Mouse (Mus musculus) forebrain, postnatal 0 days (tissue): ENCODE measurements at regions not wholly inside any gene's neighbourhood (a gene's known extent, or its start where the extent isn't known, plus 50 kb on each side); places are given as distances from the start of the nearest gene placed in this dataset.
A peak's percentile ranks its signal among the peaks of the same experiment; 100 is the strongest.

Experiments used
- ATAC-seq: fragments of 200-750 bp; cut with Nextera tagmentation; 2 replicates; pipeline ENCODE4 v1.8.0; 2017; ENCODE audit warnings: mild to moderate bottlenecking, moderate library complexity
- DNase-seq: peaks from one replicate; pipeline ENCODE4 v3.0.0-alpha.2; 2015
- H3K27ac ChIP-seq: fragments of 300-500 bp; sonication (generic); 2 replicates; pipeline ENCODE4 v1.5.1; 2014; ENCODE audit warnings: low read depth, mild to moderate bottlenecking, antibody characterized with exemption, low read length, moderate library complexity, mixed read lengths
- H3K27me3 ChIP-seq: fragments of 300-500 bp; sonication (generic); 2 replicates; pipeline ENCODE4 v1.6.1; 2014; ENCODE audit warnings: mild to moderate bottlenecking, low read length, mixed read lengths; ENCODE audit not compliant: insufficient read depth
- H3K36me3 ChIP-seq: fragments of 300-500 bp; sonication (generic); 2 replicates; pipeline ENCODE4 v1.6.1; 2014; ENCODE audit warnings: mild to moderate bottlenecking, moderate library complexity; ENCODE audit not compliant: insufficient read depth
- H3K4me1 ChIP-seq: fragments of 300-500 bp; sonication (generic); 2 replicates; pipeline ENCODE4 v1.6.1; 2014; ENCODE audit warnings: antibody characterized with exemption; ENCODE audit not compliant: insufficient read depth
- H3K4me2 ChIP-seq: fragments of 300-500 bp; sonication (generic); 2 replicates; pipeline ENCODE4 v1.6.1; 2014; ENCODE audit warnings: low read depth, mild to moderate bottlenecking, moderate library complexity
- H3K4me3 ChIP-seq: fragments of 300-500 bp; sonication (generic); 2 replicates; pipeline ENCODE4 v1.5.1; 2014; ENCODE audit warnings: low read depth, low read length, mixed read lengths
- H3K9ac ChIP-seq: fragments of 300-500 bp; sonication (generic); 2 replicates; pipeline ENCODE4 v1.6.1; 2014; ENCODE audit warnings: mild to moderate bottlenecking
- H3K9me3 ChIP-seq: fragments of 300-500 bp; sonication (generic); 2 replicates; pipeline ENCODE4 v1.6.1; 2016; ENCODE audit warnings: low read length
- CTCF ChIP-seq: sonication (generic); IDR thresholded peaks from 2 replicates; pipeline ENCODE4 v1.5.1; 2016; ENCODE audit warnings: antibody characterized with exemption, control low read depth, low read depth
- WGBS: fragments of 180-500 bp; shearing (Covaris S2); extraction: QIAGEN DNeasy Blood & Tissue Kit; methylation state at CpG from one replicate; pipeline ENCODE4 v1.1.7; 2014; 5-methylcytosine and 5-hydroxymethylcytosine counted together

- no peaks in the 10 kb centered on the region for H3K9me3 ChIP-seq
- no peaks in the 10 kb centered on the region for H3K36me3 ChIP-seq
- 84% methylated on average over 4 of the region's 4 CpGs for WGBS
- no peaks in the 10 kb centered on the region for H3K27me3 ChIP-seq
- TF ChIP-seq CTCF, result no peak
- H3K4me2 ChIP-seq, result no peak overlapping the region
- H3K9ac ChIP-seq, result no peak overlapping the region
- no peak overlapping the region for H3K4me3 ChIP-seq
- H3K27ac ChIP-seq, result no peak overlapping the region
- ATAC-seq, result no peak
- no peak for DNase-seq
- no peaks in the 10 kb centered on the region for H3K4me1 ChIP-seq
Measured at GRCm38 (mm10) chr7:94233653-94234052, 1154.0 kb downstream of the Fam181b start.

GRCm38 (mm10) chr7:94249501-94249900 is 1169.8 kb downstream of the Fam181b start:
- WGBS, result 56% methylated on average over 3 of the region's 3 CpGs
- Histone ChIP-seq H3K4me2 (no peak overlapping the region), H3K4me1 (no peaks in the 10 kb centered on the region), H3K9ac (no peak overlapping the region), H3K4me3 (no peak overlapping the region), H3K27me3 (no peaks in the 10 kb centered on the region), H3K9me3 (no peaks in the 10 kb centered on the region), H3K27ac (no peak overlapping the region), H3K36me3 (no peaks in the 10 kb centered on the region)
- no peak for TF ChIP-seq CTCF
- ATAC-seq, result no peak
- peak; percentile 4 for DNase-seq

DNA sequence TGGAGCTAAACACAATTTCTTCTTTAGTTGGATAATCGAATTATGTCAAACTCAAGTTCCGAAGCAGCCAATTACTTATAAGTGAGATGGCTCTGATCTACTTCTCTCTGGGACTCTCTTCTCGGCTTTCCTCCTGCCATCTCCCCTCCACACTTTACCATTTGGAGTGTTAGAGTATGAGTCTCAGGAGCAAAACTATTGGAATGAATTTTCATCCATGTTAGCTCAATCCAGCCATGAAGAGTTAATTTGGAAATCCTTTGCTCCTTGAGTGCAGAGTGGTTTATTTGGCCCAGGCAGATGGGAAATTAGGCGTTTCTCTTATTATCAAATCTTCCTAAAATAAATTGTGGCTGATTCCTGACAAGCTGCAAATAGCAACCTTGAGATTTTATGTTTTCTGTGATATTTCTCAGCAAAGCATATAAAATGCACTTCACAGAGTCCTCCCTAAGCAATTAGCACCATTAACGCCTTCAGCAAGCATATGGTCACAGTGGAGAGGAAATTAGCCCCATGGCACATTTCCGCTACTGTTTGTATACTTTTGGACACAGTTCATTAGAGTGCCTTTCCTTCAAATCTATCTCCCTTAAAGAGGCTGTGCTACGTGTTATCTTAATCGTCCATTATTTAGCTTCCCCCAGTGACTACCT is 1189.1 kb downstream of the Fam181b start:
- no peaks in the 10 kb centered on the region for H3K36me3 ChIP-seq
- no peak overlapping the region for H3K9ac ChIP-seq
- DNase-seq, result peak; percentile 13
- no peak for TF ChIP-seq CTCF
- no peak for ATAC-seq
- no peaks in the 10 kb centered on the region for H3K27me3 ChIP-seq
- no peak overlapping the region for H3K27ac ChIP-seq
- H3K4me1 ChIP-seq, result no peaks in the 10 kb centered on the region
- WGBS, result 52% methylated on average over 8 of the region's 8 CpGs
- H3K4me2 ChIP-seq, result no peak overlapping the region
- H3K9me3 ChIP-seq, result no peaks in the 10 kb centered on the region
- H3K4me3 ChIP-seq, result no peak overlapping the region

DNA sequence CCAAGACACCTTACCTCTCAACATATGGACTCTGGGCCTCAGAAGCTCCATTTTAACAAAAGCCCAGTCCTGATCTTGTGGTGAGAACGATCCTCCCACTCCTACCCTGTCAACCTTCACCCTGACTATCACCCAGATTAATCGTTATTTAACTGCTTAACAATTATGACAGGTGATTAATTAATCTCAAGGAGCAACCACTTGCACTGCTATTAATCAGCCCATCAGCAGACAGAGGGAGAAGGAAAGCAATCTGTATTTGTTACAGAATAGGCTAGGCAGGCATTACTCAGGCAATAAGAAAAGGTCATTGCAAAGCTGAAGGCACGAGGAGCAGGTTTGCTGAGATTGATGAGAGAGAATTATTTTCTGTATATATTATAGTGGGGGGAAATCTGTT is 1201.9 kb downstream of the Fam181b start:
- H3K4me3 ChIP-seq, result no peak overlapping the region
- H3K27ac ChIP-seq, result no peak overlapping the region
- no peak for DNase-seq
- H3K4me1 ChIP-seq, result no peaks in the 10 kb centered on the region
- no peak for ATAC-seq
- no peak overlapping the region for H3K4me2 ChIP-seq
- no peak overlapping the region for H3K9ac ChIP-seq
- H3K36me3 ChIP-seq, result no peaks in the 10 kb centered on the region
- H3K27me3 ChIP-seq, result no peaks in the 10 kb centered on the region
- WGBS, result 62% methylated on average over 3 of the region's 3 CpGs
- TF ChIP-seq CTCF, result no peak
- no peaks in the 10 kb centered on the region for H3K9me3 ChIP-seq

DNA sequence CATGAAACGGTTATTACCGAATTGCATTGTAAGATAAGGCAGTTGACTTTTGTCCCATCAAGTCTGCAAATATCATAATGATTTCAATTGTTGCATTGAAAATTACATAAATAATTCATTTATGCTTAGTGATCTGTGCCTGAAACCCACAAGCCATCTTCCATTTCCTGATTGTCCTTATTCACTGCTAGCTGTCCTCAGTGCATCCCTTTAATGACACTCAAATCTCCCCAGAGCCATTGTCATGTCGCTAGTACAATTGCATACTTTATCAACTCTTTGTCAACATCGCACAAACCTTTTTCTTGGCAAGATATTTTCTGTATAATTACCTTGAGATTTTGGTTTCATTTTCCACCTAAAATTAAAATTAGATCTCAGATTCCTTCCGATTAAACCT is 1202.3 kb downstream of the Fam181b start:
- no peak overlapping the region for H3K27ac ChIP-seq

DNA sequence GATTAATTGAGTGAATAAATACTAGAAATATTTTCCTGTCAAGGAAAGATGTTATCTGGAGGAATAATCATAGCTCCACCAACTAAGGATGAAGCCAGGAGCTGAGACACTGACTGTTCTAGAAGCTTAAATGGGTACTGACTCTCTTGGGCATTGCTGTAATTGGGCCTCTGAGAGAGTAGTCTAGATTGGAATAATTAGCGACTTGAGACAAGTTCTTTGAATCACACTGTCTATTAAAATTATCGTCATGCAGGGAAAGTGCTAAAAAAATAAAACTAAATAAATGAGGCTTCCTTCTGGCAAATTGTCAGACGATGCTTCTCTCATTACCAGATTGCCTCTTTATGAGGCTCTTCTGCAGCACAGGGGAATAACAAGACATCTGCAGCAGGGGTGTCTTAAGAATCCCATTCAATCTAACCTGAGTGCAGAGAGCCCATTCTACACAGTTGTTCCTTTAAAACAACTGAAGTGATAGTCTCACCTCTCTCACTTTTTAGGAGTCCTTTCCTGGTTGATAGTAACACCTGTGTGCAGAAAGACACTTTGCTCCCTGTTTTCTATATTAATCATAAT is 1203.5 kb downstream of the Fam181b start:
- Histone ChIP-seq H3K4me2 (no peak overlapping the region), H3K27me3 (no peaks in the 10 kb centered on the region), H3K27ac (no peak overlapping the region), H3K9me3 (no peaks in the 10 kb centered on the region), H3K4me1 (no peaks in the 10 kb centered on the region), H3K9ac (no peak overlapping the region), H3K4me3 (no peak overlapping the region), H3K36me3 (no peaks in the 10 kb centered on the region)
- peak; percentile 32; the same call in 1 of the 2 replicates for ATAC-seq
- no peak for TF ChIP-seq CTCF
- peak; percentile 20 for DNase-seq
- 36% methylated on average over 3 of the region's 3 CpGs for WGBS

More for the DNA sequence above, 1202.3 kb downstream of the Fam181b start:
- Histone ChIP-seq H3K36me3 (no peaks in the 10 kb centered on the region), H3K4me3 (no peak overlapping the region), H3K4me1 (no peaks in the 10 kb centered on the region), H3K4me2 (no peak overlapping the region), H3K9ac (no peak overlapping the region), H3K27me3 (no peaks in the 10 kb centered on the region), H3K9me3 (no peaks in the 10 kb centered on the region)
- DNase-seq (no peak), ATAC-seq (no peak)
- TF ChIP-seq CTCF, result no peak
- 86% methylated on average over 5 of the region's 5 CpGs for WGBS

DNA sequence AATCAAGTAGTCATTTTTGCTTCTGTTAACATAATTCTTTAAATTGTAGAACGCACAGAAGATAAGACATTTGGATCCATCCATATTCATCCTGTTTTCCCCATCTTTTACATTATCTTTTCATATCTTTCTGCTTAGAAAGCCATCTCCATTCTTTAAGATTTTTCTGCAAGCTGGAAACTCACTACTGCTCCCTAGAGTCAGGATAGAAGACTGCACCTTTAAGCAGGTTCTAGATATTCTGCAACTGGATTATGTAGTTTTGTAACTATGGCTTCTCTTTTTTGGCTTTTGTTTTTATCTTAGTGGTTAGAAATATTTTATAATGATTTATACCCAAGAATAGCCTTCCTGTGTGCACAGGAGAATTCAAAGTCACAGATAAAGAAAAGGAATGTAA is 1225.9 kb downstream of the Fam181b start:
- ATAC-seq (no peak), DNase-seq (no peak)
- 78% methylated on average over 1 of the region's 1 CpGs for WGBS
- TF ChIP-seq CTCF, result peak; percentile 30; the same call in 1 of the 2 replicates
- no peaks in the 10 kb centered on the region for H3K36me3 ChIP-seq
- no peak overlapping the region for H3K4me2 ChIP-seq
- no peak overlapping the region for H3K27ac ChIP-seq
- H3K4me3 ChIP-seq, result no peak overlapping the region
- H3K27me3 ChIP-seq, result no peaks in the 10 kb centered on the region
- H3K9ac ChIP-seq, result no peak overlapping the region
- H3K4me1 ChIP-seq, result no peaks in the 10 kb centered on the region
- no peaks in the 10 kb centered on the region for H3K9me3 ChIP-seq
